Mouse (Mus musculus) midbrain, postnatal 0 days (tissue): ENCODE measurements around the gene Usp43. TPM values are rescaled to one million over a fixed set of nuclear protein-coding genes. Genes with fewer than 3 reads are reported as not detected.
A peak's percentile ranks its signal among the peaks of the same experiment; 100 is the strongest.

ENCODE experiments used
- ATAC-seq: fragments of 200-750 bp; cut with Nextera tagmentation; 2 replicates; pipeline ENCODE4 v1.8.0; 2017; ENCODE audit warnings: moderate number of reproducible peaks, mild to moderate bottlenecking, moderate TSS enrichment, moderate library complexity; ENCODE audit not compliant: low FRiP score
- DNase-seq: peaks from one replicate; pipeline ENCODE4 v3.0.0-alpha.2; 2015; ENCODE audit warnings: low spot score
- H3K27ac ChIP-seq: fragments of 300-500 bp; sonication (generic); 2 replicates; pipeline ENCODE4 v1.5.1; 2014; ENCODE audit warnings: low read depth, mild to moderate bottlenecking, low read length, mixed read lengths
- H3K27me3 ChIP-seq: fragments of 300-500 bp; sonication (generic); 2 replicates; pipeline ENCODE4 v1.6.1; 2014; ENCODE audit warnings: low read length, control low read depth, mixed read lengths; ENCODE audit not compliant: insufficient read depth
- H3K36me3 ChIP-seq: fragments of 300-500 bp; sonication (generic); 2 replicates; pipeline ENCODE4 v1.6.1; 2014; ENCODE audit warnings: low read length, control low read depth, mixed read lengths; ENCODE audit not compliant: insufficient read depth
- H3K4me1 ChIP-seq: fragments of 300-500 bp; sonication (generic); 2 replicates; pipeline ENCODE4 v1.6.1; 2014; ENCODE audit warnings: mild to moderate bottlenecking, control low read depth, antibody characterized with exemption, low read length, mixed read lengths; ENCODE audit not compliant: insufficient read depth
- H3K4me2 ChIP-seq: fragments of 300-500 bp; sonication (generic); 2 replicates; pipeline ENCODE4 v1.6.1; 2014; ENCODE audit warnings: low read depth, mild to moderate bottlenecking, low read length, mixed read lengths; ENCODE audit not compliant: poor library complexity, severe bottlenecking
- H3K4me3 ChIP-seq: fragments of 300-500 bp; sonication (generic); 2 replicates; pipeline ENCODE4 v1.5.1; 2014; ENCODE audit warnings: low read depth, mild to moderate bottlenecking, low read length, moderate library complexity
- H3K9ac ChIP-seq: fragments of 300-500 bp; sonication (generic); replicated peaks from 2 replicates; pipeline ENCODE4 v1.6.1; 2014; ENCODE audit warnings: mild to moderate bottlenecking, low read length, moderate library complexity, mixed read lengths; ENCODE audit not compliant: poor library complexity, severe bottlenecking
- H3K9me3 ChIP-seq: fragments of 300-500 bp; sonication (generic); 2 replicates; pipeline ENCODE4 v1.6.1; 2016; ENCODE audit warnings: low read length, control low read depth
- CTCF ChIP-seq: IDR thresholded peaks from 2 replicates; pipeline ENCODE4 v1.5.1; 2016; ENCODE audit warnings: antibody characterized with exemption, mild to moderate bottlenecking
- WGBS: fragments of 180-500 bp; shearing (Covaris S2); extraction: QIAGEN DNeasy Blood & Tissue Kit; methylation state at CpG from one replicate; pipeline ENCODE4 v1.1.7; 2014; 5-methylcytosine and 5-hydroxymethylcytosine counted together
- polyA plus RNA-seq: library from polyadenylated mRNA; unstranded; fragments of >200 nt; fragmentation: Nextera tagmentation; extraction: Ambion mirVana; gene quantifications from 2 replicates; pipeline ENCODE4 v1.2.1, GENCODE M21; 2015
- total RNA-seq: library from RNA; depleted of rRNA; stranded (reverse); fragments of >200 nt; gene quantifications from 2 replicates; pipeline ENCODE4 v1.2.3, GENCODE M21; 2014

Usp43 gene
- total and polyA plus RNA-seq, 2 experiments from 2014 or later, result 0.67 to 1.8 TPM

GRCm38 (mm10) chr11:67831820-67832219 lies 90.1 kb downstream of the Usp43 start:
- no peak for TF ChIP-seq CTCF
- WGBS, result 83% methylated on average over 5 of the region's 5 CpGs
- Histone ChIP-seq H3K9me3 (no peaks in the 10 kb centered on the region), H3K27me3 (no peaks in the 10 kb centered on the region), H3K27ac (no peak overlapping the region), H3K4me2 (no peak overlapping the region), H3K4me1 (no peaks in the 10 kb centered on the region), H3K36me3 (no peaks in the 10 kb centered on the region), H3K9ac (no peak overlapping the region), H3K4me3 (no peak overlapping the region)
- ATAC-seq (no peak), DNase-seq (no peak)

- Histone ChIP-seq H3K4me3 (no peak overlapping the region), H3K27ac (no peak overlapping the region), H3K36me3 (no peaks in the 10 kb centered on the region), H3K9me3 (no peaks in the 10 kb centered on the region), H3K4me2 (no peak overlapping the region), H3K27me3 (no peaks in the 10 kb centered on the region), H3K4me1 (no peaks in the 10 kb centered on the region), H3K9ac (no peak overlapping the region)
- ATAC-seq (no peak), DNase-seq (no peak)
- 83% methylated on average over 6 of the region's 6 CpGs for WGBS
- no peak for TF ChIP-seq CTCF
Measured at GRCm38 (mm10) chr11:67829530-67829929, 92.4 kb downstream of the Usp43 start.

GRCm38 (mm10) chr11:67828360-67829059 lies 93.4 kb downstream of the Usp43 start:
- Histone ChIP-seq H3K9me3 (no peaks in the 10 kb centered on the region), H3K27ac (no peak overlapping the region), H3K27me3 (no peaks in the 10 kb centered on the region), H3K36me3 (no peaks in the 10 kb centered on the region), H3K4me1 (no peaks in the 10 kb centered on the region), H3K4me2 (no peak overlapping the region), H3K4me3 (no peak overlapping the region), H3K9ac (no peak overlapping the region)
- ATAC-seq, result no peak
- 44% methylated on average over 12 of the region's 12 CpGs for WGBS
- TF ChIP-seq CTCF, result no peak
- DNase-seq, result peak; percentile 8

GRCm38 (mm10) chr11:67821560-67821959 lies 100.4 kb downstream of the Usp43 start:
- no peak overlapping the region for H3K4me2 ChIP-seq
- H3K27me3 ChIP-seq, result no peaks in the 10 kb centered on the region
- TF ChIP-seq CTCF, result no peak
- no peak overlapping the region for H3K27ac ChIP-seq
- no peak overlapping the region for H3K4me3 ChIP-seq
- no peaks in the 10 kb centered on the region for H3K9me3 ChIP-seq
- H3K36me3 ChIP-seq, result no peaks in the 10 kb centered on the region
- no peak for ATAC-seq
- DNase-seq, result peak; percentile 4
- WGBS, result 84% methylated on average over 6 of the region's 6 CpGs
- H3K9ac ChIP-seq, result no peak overlapping the region
- H3K4me1 ChIP-seq, result no peaks in the 10 kb centered on the region

- H3K4me1 ChIP-seq, result no peaks in the 10 kb centered on the region
- no peak overlapping the region for H3K27ac ChIP-seq
- no peak overlapping the region for H3K4me2 ChIP-seq
- 34% methylated on average over 4 of the region's 4 CpGs for WGBS
- no peaks in the 10 kb centered on the region for H3K36me3 ChIP-seq
- TF ChIP-seq CTCF, result peak; percentile 82
- H3K9ac ChIP-seq, result no peak overlapping the region
- H3K27me3 ChIP-seq, result no peaks in the 10 kb centered on the region
- H3K9me3 ChIP-seq, result no peaks in the 10 kb centered on the region
- ATAC-seq (no peak), DNase-seq (peak; percentile 70)
- no peak overlapping the region for H3K4me3 ChIP-seq
Measured at GRCm38 (mm10) chr11:67820221-67820620, 101.7 kb downstream of the Usp43 start.

GRCm38 (mm10) chr11:67819604-67820003 lies 102.3 kb downstream of the Usp43 start:
- Histone ChIP-seq H3K27ac (no peak overlapping the region), H3K4me1 (no peaks in the 10 kb centered on the region), H3K4me3 (no peak overlapping the region), H3K36me3 (no peaks in the 10 kb centered on the region), H3K4me2 (peak overlapping the region; percentile 27; the same call in 1 of the 2 replicates), H3K9me3 (no peaks in the 10 kb centered on the region), H3K27me3 (no peaks in the 10 kb centered on the region), H3K9ac (no peak overlapping the region)
- DNase-seq (peak; percentile 82), ATAC-seq (no peak)
- peak; percentile 90 for TF ChIP-seq CTCF
- WGBS, result 11% methylated on average over 5 of the region's 5 CpGs
